Mouse (Mus musculus) forebrain, embryonic 15.5 days (tissue): ENCODE results near the gene Sowahc. TPM values are rescaled to one million over a fixed set of nuclear protein-coding genes. Genes with fewer than 3 reads are reported as not detected.

ENCODE experiments used
- ATAC-seq: fragments of 200-750 bp; cut with Nextera tagmentation; replicated peaks from 2 replicates; pipeline ENCODE4 v1.8.0; 2017; ENCODE audit warnings: mild to moderate bottlenecking, moderate TSS enrichment, moderate library complexity
- H3K27ac ChIP-seq: fragments of 300-500 bp; sonication (generic); replicated peaks from 2 replicates; pipeline ENCODE4 v1.5.1; 2015; ENCODE audit warnings: mild to moderate bottlenecking, inconsistent platforms
- H3K27me3 ChIP-seq: fragments of 300-500 bp; sonication (generic); 2 replicates; pipeline ENCODE4 v1.6.1; 2015; ENCODE audit warnings: inconsistent platforms
- H3K36me3 ChIP-seq: fragments of 300-500 bp; sonication (generic); 2 replicates; pipeline ENCODE4 v1.6.1; 2015; ENCODE audit warnings: mild to moderate bottlenecking, inconsistent platforms
- H3K4me1 ChIP-seq: fragments of 300-500 bp; sonication (generic); 2 replicates; pipeline ENCODE4 v1.6.1; 2015; ENCODE audit warnings: inconsistent platforms
- H3K4me2 ChIP-seq: fragments of 300-500 bp; sonication (generic); replicated peaks from 2 replicates; pipeline ENCODE4 v1.6.1; 2015; ENCODE audit warnings: mild to moderate bottlenecking, inconsistent platforms
- H3K4me3 ChIP-seq: fragments of 300-500 bp; sonication (generic); 2 replicates; pipeline ENCODE4 v1.5.1; 2015; ENCODE audit warnings: mild to moderate bottlenecking, inconsistent platforms
- H3K9ac ChIP-seq: fragments of 300-500 bp; sonication (generic); replicated peaks from 2 replicates; pipeline ENCODE4 v1.6.1; 2015; ENCODE audit warnings: mild to moderate bottlenecking, inconsistent platforms
- H3K9me3 ChIP-seq: fragments of 300-500 bp; sonication (generic); 2 replicates; pipeline ENCODE4 v1.6.1; 2016; ENCODE audit warnings: inconsistent platforms
- WGBS: fragments of 180-500 bp; shearing (Covaris S2); methylation state at CpG from one replicate; pipeline ENCODE4 v1.1.7; 2015; ENCODE audit warnings: mixed read lengths; 5-methylcytosine and 5-hydroxymethylcytosine counted together
- polyA plus RNA-seq: library from polyadenylated mRNA; unstranded; fragments of >200 nt; fragmentation: Nextera tagmentation; extraction: Ambion mirVana; gene quantifications from 2 replicates; pipeline ENCODE4 v1.2.1, GENCODE M21; 2015

Gene Sowahc
- polyA plus RNA-seq, 1 experiment from 2014 or later, result 17.8 TPM

- 96% methylated on average over 2 of the region's 2 CpGs for WGBS
- Histone ChIP-seq H3K4me2 (no peak overlapping the region), H3K36me3 (no peaks in the 10 kb centered on the region), H3K4me3 (no peak overlapping the region), H3K27ac (no peak overlapping the region), H3K9me3 (no peaks in the 10 kb centered on the region), H3K9ac (no peak overlapping the region), H3K4me1 (peaks cover 26% of the 10 kb centered on the region), H3K27me3 (no peaks in the 10 kb centered on the region)
- ATAC-seq, result no peak
These were observed 3.4 kb downstream of the Sowahc start for GRCm38 (mm10) chr10:59225137-59225536.

GRCm38 (mm10) chr10:59229205-59229820, 7.6 kb downstream of the Sowahc start:
- 80% methylated on average over 4 of the region's 4 CpGs for WGBS
- ATAC-seq, result no peak

DNA sequence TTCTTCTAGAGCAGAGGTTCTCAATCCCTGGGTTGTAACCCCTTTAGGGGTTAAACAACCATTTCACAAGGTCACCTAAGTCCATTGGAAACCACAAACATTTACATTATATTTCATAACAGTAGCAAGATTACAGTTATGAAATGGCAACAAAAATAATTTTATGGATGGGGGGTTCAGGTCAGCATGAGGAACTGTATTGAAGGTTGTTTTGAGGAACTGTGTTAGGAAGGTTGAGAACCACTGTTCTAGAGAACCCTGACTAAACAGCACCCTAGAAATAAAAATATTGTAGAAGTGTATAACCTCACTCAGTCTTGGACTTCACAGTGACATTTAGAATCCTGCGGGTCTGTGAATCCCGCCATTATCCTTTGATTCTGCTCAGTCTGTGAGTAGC, 13.5 kb downstream of the Sowahc start:
- Histone ChIP-seq H3K4me1 (no peaks in the 10 kb centered on the region), H3K4me3 (no peak overlapping the region), H3K9me3 (no peaks in the 10 kb centered on the region), H3K36me3 (no peaks in the 10 kb centered on the region), H3K9ac (no peak overlapping the region), H3K4me2 (no peak overlapping the region), H3K27ac (no peak overlapping the region), H3K27me3 (no peaks in the 10 kb centered on the region)
- ATAC-seq, result no peak
- WGBS, result 97% methylated on average over 2 of the region's 2 CpGs

More at GRCm38 (mm10) chr10:59229205-59229820, 7.6 kb downstream of the Sowahc start:
- Histone ChIP-seq H3K4me2 (no peak overlapping the region), H3K27ac (no peak overlapping the region), H3K4me1 (0 out of 2 replicates have a peak, but pooled peaks cover 6% of the 10 kb centered on the region), H3K9me3 (no peaks in the 10 kb centered on the region), H3K4me3 (no peak overlapping the region), H3K9ac (no peak overlapping the region), H3K36me3 (no peaks in the 10 kb centered on the region), H3K27me3 (no peaks in the 10 kb centered on the region)

GRCm38 (mm10) chr10:59235847-59236246, 14.1 kb downstream of the Sowahc start:
- H3K27ac ChIP-seq, result no peak overlapping the region
- no peak overlapping the region for H3K4me2 ChIP-seq
- H3K27me3 ChIP-seq, result no peaks in the 10 kb centered on the region
- H3K9ac ChIP-seq, result no peak overlapping the region
- no peaks in the 10 kb centered on the region for H3K36me3 ChIP-seq
- H3K4me3 ChIP-seq, result no peak overlapping the region
- H3K4me1 ChIP-seq, result no peaks in the 10 kb centered on the region
- no peak for ATAC-seq
- whole genome bisulfite sequencing, result 64% methylated on average over 4 of the region's 4 CpGs
- H3K9me3 ChIP-seq, result no peaks in the 10 kb centered on the region

DNA sequence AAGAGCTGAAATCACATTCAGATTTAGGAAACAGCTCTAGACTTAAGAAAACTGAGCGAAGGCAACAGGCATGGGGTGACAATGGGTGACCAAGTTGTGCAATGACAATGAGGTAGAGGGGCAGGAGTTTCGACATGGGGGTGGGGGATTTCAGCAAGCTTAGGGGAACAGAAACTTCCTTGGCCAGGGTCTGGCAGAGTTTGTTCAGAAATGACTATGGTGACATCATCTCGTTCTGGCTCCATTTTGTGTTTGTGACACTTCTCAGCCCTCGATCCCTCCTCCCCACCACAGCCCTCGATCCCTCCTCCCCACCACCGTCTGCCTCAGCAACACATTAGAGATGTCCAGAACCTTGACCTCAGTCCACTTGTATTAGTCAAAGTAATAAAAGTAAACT, 14.7 kb downstream of the Sowahc start:
- no peak for ATAC-seq
- 82% methylated on average over 6 of the region's 6 CpGs for WGBS
- no peaks in the 10 kb centered on the region for H3K36me3 ChIP-seq
- H3K4me3 ChIP-seq, result no peak overlapping the region
- no peak overlapping the region for H3K27ac ChIP-seq
- no peaks in the 10 kb centered on the region for H3K9me3 ChIP-seq
- H3K27me3 ChIP-seq, result no peaks in the 10 kb centered on the region
- no peaks in the 10 kb centered on the region for H3K4me1 ChIP-seq
- H3K4me2 ChIP-seq, result no peak overlapping the region
- no peak overlapping the region for H3K9ac ChIP-seq

GRCm38 (mm10) chr10:59237757-59238156, 16.0 kb downstream of the Sowahc start:
- no peak overlapping the region for H3K9ac ChIP-seq
- no peaks in the 10 kb centered on the region for H3K27me3 ChIP-seq
- H3K27ac ChIP-seq, result no peak overlapping the region
- no peaks in the 10 kb centered on the region for H3K36me3 ChIP-seq
- H3K4me2 ChIP-seq, result no peak overlapping the region
- 63% methylated on average over 3 of the region's 3 CpGs for WGBS
- ATAC-seq, result no peak
- H3K9me3 ChIP-seq, result no peaks in the 10 kb centered on the region
- H3K4me3 ChIP-seq, result no peak overlapping the region
- H3K4me1 ChIP-seq, result no peaks in the 10 kb centered on the region

- no peak overlapping the region for H3K4me3 ChIP-seq
- no peaks in the 10 kb centered on the region for H3K4me1 ChIP-seq
- no peak overlapping the region for H3K27ac ChIP-seq
- H3K9me3 ChIP-seq, result no peaks in the 10 kb centered on the region
- 32% methylated on average over 3 of the region's 3 CpGs for WGBS
- no peak; the same call in 1 of the 2 replicates for ATAC-seq
- no peak overlapping the region for H3K4me2 ChIP-seq
- H3K27me3 ChIP-seq, result no peaks in the 10 kb centered on the region
- H3K36me3 ChIP-seq, result no peaks in the 10 kb centered on the region
- H3K9ac ChIP-seq, result no peak overlapping the region
These were observed 19.4 kb downstream of the Sowahc start for GRCm38 (mm10) chr10:59241141-59241541.

- Histone ChIP-seq H3K36me3 (no peaks in the 10 kb centered on the region), H3K4me3 (no peak overlapping the region), H3K4me2 (no peak overlapping the region), H3K4me1 (no peaks in the 10 kb centered on the region), H3K27ac (no peak overlapping the region), H3K27me3 (no peaks in the 10 kb centered on the region), H3K9me3 (no peaks in the 10 kb centered on the region), H3K9ac (no peak overlapping the region)
- ATAC-seq, result no peak
- WGBS, result 80% methylated on average over 3 of the region's 3 CpGs
These were observed 27.8 kb downstream of the Sowahc start for GRCm38 (mm10) chr10:59249531-59249930.

DNA sequence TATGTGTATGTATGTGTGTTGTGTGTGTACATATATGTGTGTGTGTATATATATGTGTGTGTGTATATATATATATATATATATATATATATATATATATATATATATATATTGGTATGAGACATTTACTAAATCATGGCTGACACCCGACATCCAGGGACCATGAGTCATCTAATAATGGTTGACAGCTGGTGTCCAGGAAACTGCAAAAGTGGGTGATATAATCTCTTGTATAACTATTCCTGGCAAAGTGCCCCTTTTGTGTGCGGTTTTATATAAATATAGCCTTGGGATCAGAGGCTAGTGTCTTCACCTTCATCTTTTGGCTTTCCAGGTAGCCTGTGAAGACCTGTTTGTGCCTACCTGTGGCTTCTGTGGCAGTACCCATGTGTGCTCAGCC, 28.9 kb downstream of the Sowahc start:
- Histone ChIP-seq H3K27ac (no peak overlapping the region), H3K9me3 (no peaks in the 10 kb centered on the region), H3K27me3 (no peaks in the 10 kb centered on the region), H3K9ac (no peak overlapping the region), H3K4me2 (no peak overlapping the region), H3K36me3 (no peaks in the 10 kb centered on the region), H3K4me3 (no peak overlapping the region), H3K4me1 (no peaks in the 10 kb centered on the region)
- WGBS, result 94% methylated on average over 2 of the region's 2 CpGs
- ATAC-seq, result no peak

GRCm38 (mm10) chr10:59251980-59252379, 30.2 kb downstream of the Sowahc start:
- no peak for ATAC-seq
- Histone ChIP-seq H3K4me1 (no peaks in the 10 kb centered on the region), H3K9me3 (no peaks in the 10 kb centered on the region), H3K27ac (no peak overlapping the region), H3K36me3 (no peaks in the 10 kb centered on the region), H3K4me2 (no peak overlapping the region), H3K27me3 (no peaks in the 10 kb centered on the region), H3K9ac (no peak overlapping the region), H3K4me3 (no peak overlapping the region)
- WGBS, result 79% methylated on average over 2 of the region's 2 CpGs

GRCm38 (mm10) chr10:59252396-59252795, 30.6 kb downstream of the Sowahc start:
- H3K36me3 ChIP-seq, result no peaks in the 10 kb centered on the region
- H3K9me3 ChIP-seq, result no peaks in the 10 kb centered on the region
- no peaks in the 10 kb centered on the region for H3K27me3 ChIP-seq
- H3K4me1 ChIP-seq, result no peaks in the 10 kb centered on the region
- ATAC-seq, result no peak
- H3K9ac ChIP-seq, result no peak overlapping the region
- H3K4me3 ChIP-seq, result no peak overlapping the region
- no peak overlapping the region for H3K27ac ChIP-seq
- WGBS, result 79% methylated on average over 8 of the region's 8 CpGs
- H3K4me2 ChIP-seq, result no peak overlapping the region

GRCm38 (mm10) chr10:59253541-59254079, 31.9 kb downstream of the Sowahc start:
- Histone ChIP-seq H3K36me3 (no peaks in the 10 kb centered on the region), H3K4me3 (no peak overlapping the region), H3K27me3 (no peaks in the 10 kb centered on the region), H3K9me3 (no peaks in the 10 kb centered on the region), H3K27ac (no peak overlapping the region), H3K4me1 (no peaks in the 10 kb centered on the region), H3K9ac (no peak overlapping the region), H3K4me2 (no peak overlapping the region)
- WGBS, result 77% methylated on average over 8 of the region's 8 CpGs
- ATAC-seq, result no peak

- ATAC-seq, result no peak
- H3K27ac ChIP-seq, result no peak overlapping the region
- H3K4me3 ChIP-seq, result no peak overlapping the region
- no peak overlapping the region for H3K4me2 ChIP-seq
- WGBS, result 93% methylated on average over 2 of the region's 2 CpGs
- H3K4me1 ChIP-seq, result peaks cover 7% of the 10 kb centered on the region; the same call in 1 of the 2 replicates
- no peak overlapping the region for H3K9ac ChIP-seq
- H3K9me3 ChIP-seq, result no peaks in the 10 kb centered on the region
- no peaks in the 10 kb centered on the region for H3K36me3 ChIP-seq
- no peaks in the 10 kb centered on the region for H3K27me3 ChIP-seq
These were observed 34.8 kb downstream of the Sowahc start for GRCm38 (mm10) chr10:59256533-59256932.
